Mouse (Mus musculus): ENCODE data around the gene Cacna1c. TPM values are rescaled to one million over a fixed set of nuclear protein-coding genes. Genes with fewer than 3 reads are reported as not detected.

The Cacna1c gene
- total RNA-seq, 2 experiments from 2014 or later: 2.1 to 2.7 TPM

GRCm38 (mm10) chr6:119052366-119052765 is 143.9 kb downstream of the Cacna1c start:
- no peak for DNase-seq

DNA sequence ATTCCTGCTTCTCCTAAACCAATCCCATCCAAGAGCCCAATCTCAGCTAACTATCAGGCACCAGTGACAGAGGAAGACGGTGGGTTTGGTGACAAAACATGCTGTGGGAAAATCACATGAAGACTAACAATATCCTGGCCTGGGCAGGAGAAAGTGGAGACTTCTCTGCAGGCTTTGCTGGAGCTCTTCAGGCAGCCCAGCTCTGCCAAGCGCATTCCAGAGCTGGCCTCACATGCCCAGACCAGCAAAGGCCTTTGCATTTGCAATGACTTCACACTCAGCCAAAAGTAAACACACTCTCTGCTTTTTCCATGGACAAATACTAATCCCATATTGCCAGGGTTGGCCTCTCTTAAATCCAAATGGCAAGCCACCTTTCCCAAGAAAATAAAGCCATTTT is 144.5 kb downstream of the Cacna1c start:
- DNase-seq: peak; percentile 26

GRCm38 (mm10) chr6:119047340-119047739 is 148.9 kb downstream of the Cacna1c start:
- no peak for DNase-seq

- no peak for DNase-seq
Measured at GRCm38 (mm10) chr6:119045498-119045897, 150.7 kb downstream of the Cacna1c start.

DNA sequence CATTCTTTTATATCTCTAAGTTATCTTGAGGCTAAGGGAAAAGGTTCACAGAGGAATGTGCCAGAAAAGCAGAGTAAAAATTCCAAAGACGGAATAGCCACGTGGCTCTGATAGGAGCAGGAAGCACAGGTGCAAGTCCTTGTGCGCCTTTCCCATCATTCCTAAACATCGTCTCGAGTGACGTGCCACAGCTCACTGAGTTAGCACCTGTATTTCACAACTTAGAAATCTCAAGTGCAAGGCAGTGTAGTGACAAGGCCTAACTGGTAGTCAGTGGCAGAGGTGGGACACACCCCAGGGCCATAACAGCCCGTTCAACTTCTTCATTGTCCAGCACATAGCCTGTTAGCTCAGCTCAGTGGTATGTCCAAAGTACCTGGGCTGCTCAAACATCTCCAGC is 152.1 kb downstream of the Cacna1c start:
- no peak for DNase-seq

GRCm38 (mm10) chr6:119042803-119043202 is 153.4 kb downstream of the Cacna1c start:
- DNase-seq: no peak

- DNase-seq: no peak
Measured at GRCm38 (mm10) chr6:119040961-119041360, 155.3 kb downstream of the Cacna1c start.

GRCm38 (mm10) chr6:119039815-119040214 is 156.4 kb downstream of the Cacna1c start:
- no peak for DNase-seq

DNA sequence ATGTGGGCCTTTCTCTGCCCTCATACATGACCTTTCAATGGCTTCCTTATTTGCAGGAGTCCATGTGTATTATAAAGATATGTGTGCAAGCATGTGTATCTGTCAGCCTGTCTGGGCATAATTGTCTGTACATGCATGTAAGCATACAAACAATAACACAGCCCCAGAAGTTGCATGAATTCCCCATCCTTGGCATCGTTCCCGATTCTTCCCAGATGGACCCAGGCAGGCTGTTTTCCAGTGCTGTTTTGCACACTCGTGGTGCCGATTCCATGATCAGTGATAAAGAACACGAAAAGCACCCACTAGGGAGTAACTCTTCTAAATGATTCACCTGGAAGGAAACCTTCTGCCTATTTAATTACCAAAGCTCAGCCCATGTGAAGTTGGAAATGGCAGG is 156.9 kb downstream of the Cacna1c start:
- no peak for DNase-seq

GRCm38 (mm10) chr6:119037815-119038214 is 158.4 kb downstream of the Cacna1c start:
- DNase-seq: peak; percentile 56

GRCm38 (mm10) chr6:119037047-119037446 is 159.2 kb downstream of the Cacna1c start:
- DNase-seq: peak; percentile 33

GRCm38 (mm10) chr6:119035361-119035760 is 160.9 kb downstream of the Cacna1c start:
- no peak for DNase-seq

- no peak for DNase-seq
Measured at GRCm38 (mm10) chr6:119034947-119035346, 161.3 kb downstream of the Cacna1c start.

GRCm38 (mm10) chr6:119027880-119028279 is 168.3 kb downstream of the Cacna1c start:
- DNase-seq: no peak

DNA sequence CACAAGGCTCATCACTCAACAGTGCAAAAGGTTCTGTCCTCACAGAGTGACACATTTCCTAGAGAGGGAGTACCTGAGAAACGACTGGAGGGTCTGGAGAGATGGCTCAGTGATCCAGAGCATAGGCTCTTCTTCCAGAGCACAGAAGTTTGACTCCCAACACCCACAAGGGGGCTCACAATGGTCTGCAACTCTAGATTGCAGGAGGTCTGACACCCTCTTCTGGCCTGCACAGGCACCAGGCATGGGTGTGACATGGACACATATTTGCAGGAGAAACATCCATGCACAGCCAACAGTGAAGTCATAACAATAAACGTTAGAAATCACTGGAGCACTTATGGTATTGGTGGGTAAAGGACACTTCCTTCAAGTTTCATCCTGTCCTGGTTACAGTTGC is 173.4 kb downstream of the Cacna1c start:
- no peak for DNase-seq

DNA sequence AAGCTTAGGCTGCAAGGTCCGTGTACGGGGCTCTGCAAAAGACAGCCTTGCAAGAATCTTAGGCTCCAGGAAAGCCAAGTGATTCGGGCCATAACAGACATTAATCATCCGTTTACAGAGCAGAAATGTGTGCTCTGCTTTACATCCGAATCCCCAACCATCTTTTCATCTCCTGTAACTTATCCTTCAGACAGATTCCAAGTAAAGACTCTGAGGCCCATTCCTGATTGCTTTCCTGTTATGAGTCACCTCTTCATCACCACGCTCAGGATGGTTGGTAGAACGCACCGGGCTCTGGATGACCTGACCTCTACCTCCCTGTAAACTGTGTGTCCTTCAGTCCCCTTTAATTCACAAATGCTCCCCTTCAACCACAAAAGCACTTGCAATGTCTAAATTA is 175.0 kb downstream of the Cacna1c start:
- DNase-seq: no peak

DNA sequence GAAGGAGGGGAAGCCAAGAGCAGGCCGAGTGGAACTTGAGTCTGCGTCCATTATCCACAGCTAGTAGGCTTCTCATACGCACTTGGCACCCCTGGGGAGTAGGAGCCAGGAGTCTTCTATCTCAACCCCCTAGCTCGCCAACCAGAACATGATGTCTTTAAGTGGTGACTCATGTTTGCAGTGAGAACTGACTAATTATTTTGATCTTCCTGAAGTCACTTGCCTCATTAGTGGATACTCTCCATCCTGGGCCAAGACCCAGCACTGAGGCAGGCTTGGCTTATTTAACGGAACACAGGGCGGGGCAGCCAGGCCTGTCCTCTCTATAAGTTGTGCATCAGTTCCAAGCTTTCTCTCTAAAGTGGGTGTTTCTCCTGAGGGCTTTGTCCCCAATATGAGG is 177.3 kb downstream of the Cacna1c start:
- DNase-seq: peak; percentile 61

- no peak for DNase-seq
Measured at GRCm38 (mm10) chr6:119018256-119018655, 178.0 kb downstream of the Cacna1c start.

DNA sequence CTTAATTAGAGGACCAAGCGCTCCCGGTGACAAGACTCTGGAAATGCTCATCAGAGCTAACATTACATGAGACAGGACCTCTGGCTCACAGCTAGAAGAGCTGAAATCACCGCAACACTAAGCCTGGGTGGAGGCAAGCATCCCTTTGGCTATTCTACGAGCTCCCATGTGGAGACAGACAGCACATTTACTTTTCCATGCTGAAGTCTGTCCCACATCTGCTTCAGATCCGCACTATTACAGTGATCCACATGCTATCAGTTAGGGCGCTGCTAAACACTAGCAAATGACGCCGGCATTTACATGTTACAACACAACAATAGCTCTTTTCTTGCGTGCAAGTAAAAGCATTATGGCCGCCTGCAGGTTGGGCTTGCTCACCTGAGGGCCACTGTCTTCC is 178.7 kb downstream of the Cacna1c start:
- no peak for DNase-seq

GRCm38 (mm10) chr6:119015346-119015745 is 180.9 kb downstream of the Cacna1c start:
- DNase-seq: no peak

DNA sequence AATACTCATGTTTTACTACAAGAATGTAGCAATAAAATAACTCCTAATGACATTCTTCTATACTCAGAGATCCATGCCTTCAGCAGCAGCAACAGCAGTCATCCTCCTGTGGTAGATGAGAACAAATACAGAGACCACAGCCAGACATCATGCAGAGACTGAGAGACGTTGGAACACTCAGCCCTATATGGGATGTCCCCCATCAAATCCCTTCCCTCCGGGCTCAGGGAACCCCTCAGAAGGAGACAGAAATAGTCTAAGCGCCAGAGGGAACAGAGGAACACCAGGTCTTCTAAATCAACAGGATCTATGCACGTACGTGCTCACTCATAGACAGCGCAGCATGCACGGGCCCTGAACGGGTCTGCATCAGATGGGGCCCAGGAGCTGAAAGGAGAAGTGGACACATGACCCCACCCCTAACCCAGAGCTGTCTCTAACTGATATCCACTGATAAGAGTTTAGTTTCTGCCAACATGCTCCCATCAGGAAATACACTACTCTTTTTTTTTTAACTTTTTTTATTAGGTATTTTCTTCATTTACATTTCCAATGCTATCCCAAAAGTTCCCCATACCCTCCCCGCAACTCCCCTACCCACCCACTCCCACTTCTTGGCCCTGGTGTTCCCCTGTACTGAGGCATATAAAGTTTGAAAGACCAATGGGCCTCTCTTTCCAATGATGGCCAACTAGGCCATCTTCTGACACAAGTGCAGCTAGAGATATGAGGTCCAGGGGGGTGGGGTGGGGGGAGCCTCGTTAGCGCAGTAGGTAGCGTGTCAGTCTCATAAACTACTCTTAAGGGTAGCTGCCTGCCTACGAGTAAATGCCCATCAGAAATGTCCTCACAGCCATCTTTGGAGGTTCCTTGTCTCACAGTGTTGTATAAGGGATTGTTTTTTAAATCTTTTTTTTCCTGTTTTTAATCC is 182.8 kb downstream of the Cacna1c start:
- DNase-seq: no peak

GRCm38 (mm10) chr6:119010875-119011274 is 185.3 kb downstream of the Cacna1c start:
- no peak for DNase-seq

DNA sequence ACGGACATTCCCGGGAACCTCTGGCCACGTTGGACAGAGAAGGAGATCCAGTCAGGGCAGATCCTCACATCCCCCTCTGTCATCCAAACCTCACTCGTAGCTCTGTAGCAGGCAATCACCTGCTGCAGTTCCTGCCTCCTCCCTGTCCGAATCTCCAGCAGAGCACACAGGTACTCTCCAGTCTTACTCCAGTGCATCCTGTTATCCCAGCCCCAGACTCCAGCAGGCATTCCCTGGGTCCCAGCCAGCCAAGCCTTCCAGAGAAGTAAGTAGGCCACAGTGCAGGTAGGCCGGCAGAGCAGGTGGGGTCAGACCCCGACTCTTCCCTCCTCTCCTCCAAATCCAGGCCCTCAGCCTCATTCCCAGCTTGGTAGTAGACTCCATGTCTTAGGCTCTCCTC is 186.7 kb downstream of the Cacna1c start:
- DNase-seq: no peak

- no peak for DNase-seq
Measured at GRCm38 (mm10) chr6:119008638-119009166, 187.5 kb downstream of the Cacna1c start.

All from gastrocnemius, postnatal 25 days (tissue).